Mouse (Mus musculus) hindbrain, postnatal 0 days (tissue): ENCODE measurements around the gene Snrnp25. TPM values are rescaled to one million over a fixed set of nuclear protein-coding genes. Genes with fewer than 3 reads are reported as not detected.

Experiments
- ATAC-seq: fragments of 200-750 bp; cut with Nextera tagmentation; 2 replicates; pipeline ENCODE4 v1.8.0; 2017; ENCODE audit warnings: mild to moderate bottlenecking, moderate TSS enrichment, moderate library complexity
- DNase-seq: peaks from one replicate; pipeline ENCODE4 v3.0.0-alpha.2; 2015; ENCODE audit warnings: low spot score
- H3K27ac ChIP-seq: fragments of 300-500 bp; sonication (generic); 2 replicates; pipeline ENCODE4 v1.5.1; 2014; ENCODE audit warnings: mild to moderate bottlenecking
- H3K27me3 ChIP-seq: fragments of 300-500 bp; sonication (generic); 2 replicates; pipeline ENCODE4 v1.6.1; 2014; ENCODE audit warnings: low read length, mixed read lengths; ENCODE audit not compliant: insufficient read depth
- H3K36me3 ChIP-seq: fragments of 300-500 bp; sonication (generic); 2 replicates; pipeline ENCODE4 v1.6.1; 2014; ENCODE audit warnings: low read length, mixed read lengths; ENCODE audit not compliant: insufficient read depth
- H3K4me1 ChIP-seq: fragments of 300-500 bp; sonication (generic); 2 replicates; pipeline ENCODE4 v1.6.1; 2014; ENCODE audit warnings: antibody characterized with exemption, low read length, mixed read lengths; ENCODE audit not compliant: insufficient read depth
- H3K4me2 ChIP-seq: fragments of 300-500 bp; sonication (generic); 2 replicates; pipeline ENCODE4 v1.6.1; 2014; ENCODE audit warnings: low read depth, mild to moderate bottlenecking, low read length, moderate library complexity, mixed read lengths
- H3K4me3 ChIP-seq: fragments of 300-500 bp; sonication (generic); 2 replicates; pipeline ENCODE4 v1.5.1; 2014; ENCODE audit warnings: low read length
- H3K9ac ChIP-seq: fragments of 300-500 bp; sonication (generic); replicated peaks from 2 replicates; pipeline ENCODE4 v1.6.1; 2014; ENCODE audit warnings: mild to moderate bottlenecking, low read length, moderate library complexity, mixed read lengths
- H3K9me3 ChIP-seq: fragments of 300-500 bp; sonication (generic); 2 replicates; pipeline ENCODE4 v1.6.1; 2016; ENCODE audit warnings: low read length, mixed read lengths
- CTCF ChIP-seq: IDR thresholded peaks from 2 replicates; pipeline ENCODE4 v1.5.1; 2016; ENCODE audit warnings: antibody characterized with exemption, control low read depth, low read depth
- WGBS: fragments of 180-500 bp; shearing (Covaris S2); extraction: QIAGEN DNeasy Blood & Tissue Kit; methylation state at CpG from one replicate; pipeline ENCODE4 v1.1.7; 2014; 5-methylcytosine and 5-hydroxymethylcytosine counted together
- polyA plus RNA-seq: library from polyadenylated mRNA; unstranded; fragments of >200 nt; fragmentation: Nextera tagmentation; extraction: Ambion mirVana; gene quantifications from 2 replicates; pipeline ENCODE4 v1.2.1, GENCODE M21; 2015
- total RNA-seq: library from RNA; depleted of rRNA; stranded (reverse); fragments of >200 nt; gene quantifications from 2 replicates; pipeline ENCODE4 v1.2.3, GENCODE M21; 2014

Gene Snrnp25
- total and polyA plus RNA-seq, 2 experiments from 2014 or later: 18.1 to 52.6 TPM

GRCm38 (mm10) chr11:32186031-32186430 lies 19.2 kb upstream of the Snrnp25 start:
- 0 out of 2 replicates have a peak, but pooled peaks cover 4% of the 10 kb centered on the region for H3K4me1 ChIP-seq
- no peak overlapping the region for H3K27ac ChIP-seq
- ATAC-seq: no peak
- H3K27me3 ChIP-seq: no peaks in the 10 kb centered on the region
- H3K9me3 ChIP-seq: no peaks in the 10 kb centered on the region
- H3K4me2 ChIP-seq: no peak overlapping the region
- H3K9ac ChIP-seq: no peak overlapping the region
- H3K4me3 ChIP-seq: no peak overlapping the region
- no peak for TF ChIP-seq CTCF
- H3K36me3 ChIP-seq: no peaks in the 10 kb centered on the region
- WGBS: 75% methylated on average over 3 of the region's 3 CpGs
- DNase-seq: no peak

GRCm38 (mm10) chr11:32187256-32187655 lies 18.0 kb upstream of the Snrnp25 start:
- no peak overlapping the region for H3K9ac ChIP-seq
- no peak overlapping the region for H3K4me2 ChIP-seq
- peak; percentile 14; the same call in 1 of the 2 replicates for TF ChIP-seq CTCF
- ATAC-seq (no peak), DNase-seq (no peak)
- no peak overlapping the region for H3K27ac ChIP-seq
- H3K4me3 ChIP-seq: no peak overlapping the region
- H3K4me1 ChIP-seq: 0 out of 2 replicates have a peak, but pooled peaks cover 4% of the 10 kb centered on the region
- H3K9me3 ChIP-seq: no peaks in the 10 kb centered on the region
- 91% methylated on average over 4 of the region's 4 CpGs for WGBS
- no peaks in the 10 kb centered on the region for H3K27me3 ChIP-seq
- H3K36me3 ChIP-seq: no peaks in the 10 kb centered on the region

DNA sequence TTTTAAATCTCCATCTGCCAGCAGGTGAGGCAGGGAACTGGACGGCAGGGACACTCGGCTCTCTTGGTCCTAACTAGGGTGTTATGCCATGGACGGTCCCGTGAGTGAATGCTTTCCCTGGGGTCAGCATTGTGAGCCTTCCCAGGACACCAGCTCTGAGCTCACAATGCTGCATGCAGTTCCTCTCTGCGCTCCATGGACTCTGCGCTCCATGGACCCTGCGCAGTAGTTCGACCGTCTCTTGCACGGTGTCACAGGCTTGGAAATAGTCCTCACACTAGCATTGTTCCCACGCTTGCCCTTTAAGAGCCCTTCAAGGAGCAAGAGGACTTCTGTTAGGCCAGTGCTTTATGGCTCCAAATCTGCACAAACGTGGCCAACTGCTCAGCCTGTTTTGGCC lies 16.3 kb upstream of the Snrnp25 start:
- 82% methylated on average over 12 of the region's 12 CpGs for WGBS
- Histone ChIP-seq H3K27ac (no peak overlapping the region), H3K9ac (no peak overlapping the region), H3K4me2 (no peak overlapping the region), H3K27me3 (no peaks in the 10 kb centered on the region), H3K9me3 (no peaks in the 10 kb centered on the region), H3K36me3 (no peaks in the 10 kb centered on the region), H3K4me3 (no peak overlapping the region), H3K4me1 (0 out of 2 replicates have a peak, but pooled peaks cover 4% of the 10 kb centered on the region)
- no peak for DNase-seq
- TF ChIP-seq CTCF: no peak
- no peak for ATAC-seq

DNA sequence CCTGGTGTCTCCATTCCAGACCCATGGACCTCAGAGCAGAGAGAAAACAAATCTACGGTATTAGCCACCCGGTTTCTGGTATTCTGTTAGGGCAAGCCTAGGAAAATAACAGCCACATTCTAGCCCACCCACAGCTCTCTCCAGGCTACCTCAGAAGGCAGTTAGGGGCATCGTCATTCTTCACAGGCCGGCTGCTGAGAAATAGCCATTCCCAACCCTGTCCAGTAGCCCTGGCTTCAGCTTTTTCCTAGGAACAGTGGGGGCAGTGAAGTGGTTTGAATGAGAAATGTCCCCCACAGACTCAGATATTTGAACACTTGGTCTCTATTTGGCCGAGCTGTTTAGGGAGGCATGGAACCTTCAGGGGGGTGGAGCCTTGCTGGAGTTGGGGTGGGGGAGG lies 15.8 kb upstream of the Snrnp25 start:
- 62% methylated on average over 5 of the region's 5 CpGs for WGBS
- H3K27me3 ChIP-seq: no peaks in the 10 kb centered on the region
- no peaks in the 10 kb centered on the region for H3K36me3 ChIP-seq
- no peak overlapping the region for H3K4me2 ChIP-seq
- no peak for TF ChIP-seq CTCF
- H3K4me3 ChIP-seq: no peak overlapping the region
- ATAC-seq (no peak), DNase-seq (no peak)
- no peaks in the 10 kb centered on the region for H3K9me3 ChIP-seq
- no peak overlapping the region for H3K9ac ChIP-seq
- no peak overlapping the region for H3K27ac ChIP-seq
- H3K4me1 ChIP-seq: 0 out of 2 replicates have a peak, but pooled peaks cover 4% of the 10 kb centered on the region

GRCm38 (mm10) chr11:32190119-32190518 lies 15.1 kb upstream of the Snrnp25 start:
- 63% methylated on average over 9 of the region's 9 CpGs for WGBS
- Histone ChIP-seq H3K36me3 (no peaks in the 10 kb centered on the region), H3K9me3 (no peaks in the 10 kb centered on the region), H3K4me2 (no peak overlapping the region), H3K4me3 (no peak overlapping the region), H3K9ac (no peak overlapping the region), H3K27me3 (no peaks in the 10 kb centered on the region), H3K27ac (no peak overlapping the region), H3K4me1 (0 out of 2 replicates have a peak, but pooled peaks cover 4% of the 10 kb centered on the region)
- peak; percentile 36 for DNase-seq
- no peak for ATAC-seq
- TF ChIP-seq CTCF: no peak; the same call in 1 of the 2 replicates

DNA sequence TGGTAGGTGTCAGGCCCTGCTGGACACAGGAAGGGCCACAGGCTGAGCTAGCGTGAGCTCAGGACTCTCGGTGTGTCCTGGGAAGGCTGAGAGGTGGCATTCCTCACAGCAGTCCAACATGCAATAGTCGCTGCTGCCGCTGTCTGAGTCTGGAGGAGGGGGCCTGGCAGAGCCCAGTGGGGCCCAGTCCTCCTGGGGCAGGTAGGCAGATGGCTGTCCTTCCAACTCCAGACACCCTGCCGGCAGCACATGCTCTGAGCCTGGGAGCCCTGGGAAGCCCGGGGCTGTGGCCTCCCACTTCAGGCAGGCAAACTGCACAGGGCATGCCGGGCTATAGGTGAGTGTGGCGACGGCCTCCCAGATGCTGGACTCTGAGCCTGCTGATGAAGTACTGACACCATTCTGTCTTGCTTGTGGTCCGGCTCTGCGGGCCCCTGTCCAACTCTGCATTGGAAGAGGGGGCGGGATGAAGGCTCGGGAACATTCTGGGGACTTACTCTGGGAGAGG lies 14.6 kb upstream of the Snrnp25 start:
- peak; percentile 32; the same call in 1 of the 2 replicates for ATAC-seq
- no peak overlapping the region for H3K27ac ChIP-seq
- no peak for DNase-seq
- no peak overlapping the region for H3K4me3 ChIP-seq
- 71% methylated on average over 13 of the region's 13 CpGs for WGBS
- H3K9me3 ChIP-seq: no peaks in the 10 kb centered on the region
- no peak for TF ChIP-seq CTCF
- no peaks in the 10 kb centered on the region for H3K27me3 ChIP-seq
- H3K9ac ChIP-seq: no peak overlapping the region
- H3K4me2 ChIP-seq: no peak overlapping the region
- 0 out of 2 replicates have a peak, but pooled peaks cover 4% of the 10 kb centered on the region for H3K4me1 ChIP-seq
- H3K36me3 ChIP-seq: no peaks in the 10 kb centered on the region

DNA sequence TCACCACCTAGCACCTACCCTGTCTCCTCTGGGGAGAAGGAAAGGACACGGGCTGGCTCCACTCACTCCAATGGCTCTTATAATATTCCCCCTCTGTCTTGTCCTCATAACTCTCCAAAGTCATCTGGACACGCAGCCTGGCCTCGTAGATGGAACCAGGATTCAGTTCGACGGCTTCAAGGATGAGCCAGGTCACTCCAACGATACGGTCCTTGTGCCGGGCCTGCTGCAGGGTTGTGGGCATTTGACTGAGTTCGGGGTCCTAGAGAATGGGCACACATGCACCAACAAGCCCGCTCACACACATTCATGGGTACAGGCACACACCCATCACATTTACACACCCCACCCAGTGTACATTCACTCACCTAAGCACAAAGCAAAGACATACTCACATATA lies 12.1 kb upstream of the Snrnp25 start:
- TF ChIP-seq CTCF: no peak
- no peak overlapping the region for H3K9ac ChIP-seq
- no peaks in the 10 kb centered on the region for H3K36me3 ChIP-seq
- H3K4me2 ChIP-seq: no peak overlapping the region
- no peaks in the 10 kb centered on the region for H3K9me3 ChIP-seq
- H3K27ac ChIP-seq: no peak overlapping the region
- WGBS: 93% methylated on average over 10 of the region's 10 CpGs
- H3K4me1 ChIP-seq: 0 out of 2 replicates have a peak, but pooled peaks cover 4% of the 10 kb centered on the region
- ATAC-seq: no peak
- H3K4me3 ChIP-seq: no peak overlapping the region
- no peaks in the 10 kb centered on the region for H3K27me3 ChIP-seq
- DNase-seq: no peak
